Mouse (Mus musculus): ENCODE measurements around the gene Syt8. TPM values are rescaled to one million over a fixed set of nuclear protein-coding genes. Genes with fewer than 3 reads are reported as not detected.

Syt8 gene
- total RNA-seq, 2 experiments from 2014 or later, result not detected

DNA sequence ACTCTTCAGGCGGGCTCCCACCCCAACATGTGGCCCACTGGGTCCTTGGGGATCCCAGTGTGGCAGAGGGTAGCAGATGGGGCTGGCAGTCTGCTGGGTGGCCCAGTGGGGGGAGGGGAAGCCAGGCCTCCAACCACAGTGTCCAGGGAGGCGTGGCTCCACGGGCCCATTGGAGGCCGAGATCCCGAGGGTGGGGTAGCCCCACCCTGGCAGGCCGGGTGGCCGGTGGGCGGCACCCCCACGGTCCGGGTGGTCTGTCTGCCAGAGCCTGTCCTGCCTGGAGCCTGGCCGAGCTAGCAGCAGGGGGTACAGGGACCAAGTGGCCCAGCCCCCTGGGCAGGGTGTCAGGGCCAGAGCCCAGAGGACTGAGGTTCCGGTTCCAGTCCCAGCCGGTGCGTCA lies 40.1 kb downstream of the Syt8 start:
- no peak for DNase-seq (ENCODE audit: low spot score in 2 of 2)

DNA sequence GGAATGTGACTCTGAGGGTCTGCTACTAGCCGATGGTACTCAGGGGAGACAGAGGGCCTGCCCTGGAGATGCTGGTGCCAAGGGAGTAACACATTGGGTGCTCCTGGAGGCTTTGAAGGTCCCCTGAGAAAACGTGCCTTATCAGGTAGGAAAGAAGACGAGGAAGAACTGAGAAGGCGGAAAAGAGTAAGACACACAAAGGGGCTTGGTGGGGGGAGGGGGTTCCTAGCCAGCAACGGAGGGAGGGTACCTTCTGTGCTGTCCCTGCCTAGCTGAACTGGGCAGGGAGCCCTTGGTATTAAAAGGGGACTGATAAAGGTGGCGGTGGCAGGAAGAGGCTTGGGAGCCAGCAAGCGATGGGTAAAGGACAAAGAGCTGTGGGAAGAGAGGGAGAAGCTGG lies 41.0 kb downstream of the Syt8 start:
- no peak for DNase-seq (ENCODE audit: low spot score in 2 of 2)

DNA sequence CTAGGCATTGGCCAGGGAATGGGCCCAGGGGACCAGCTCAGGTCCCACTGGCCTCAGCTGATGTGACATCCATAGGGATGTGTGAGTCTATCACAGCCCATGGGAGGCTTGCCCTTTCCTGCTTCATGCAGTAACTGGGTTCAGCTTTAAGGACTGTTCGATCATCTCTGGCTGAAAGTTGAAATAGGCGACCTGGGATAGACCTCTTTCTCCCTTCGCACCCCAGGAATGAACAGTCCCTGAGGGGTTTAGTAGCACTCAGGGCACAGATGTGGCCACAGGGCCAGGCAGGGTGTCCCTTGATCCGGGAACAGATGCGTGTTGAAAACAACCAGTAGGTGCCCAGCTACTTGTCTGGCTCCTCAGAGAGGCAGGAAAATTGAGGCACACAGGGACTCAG lies 41.6 kb downstream of the Syt8 start:
- DNase-seq (ENCODE audit: low spot score in 2 of 2), result no peak

DNA sequence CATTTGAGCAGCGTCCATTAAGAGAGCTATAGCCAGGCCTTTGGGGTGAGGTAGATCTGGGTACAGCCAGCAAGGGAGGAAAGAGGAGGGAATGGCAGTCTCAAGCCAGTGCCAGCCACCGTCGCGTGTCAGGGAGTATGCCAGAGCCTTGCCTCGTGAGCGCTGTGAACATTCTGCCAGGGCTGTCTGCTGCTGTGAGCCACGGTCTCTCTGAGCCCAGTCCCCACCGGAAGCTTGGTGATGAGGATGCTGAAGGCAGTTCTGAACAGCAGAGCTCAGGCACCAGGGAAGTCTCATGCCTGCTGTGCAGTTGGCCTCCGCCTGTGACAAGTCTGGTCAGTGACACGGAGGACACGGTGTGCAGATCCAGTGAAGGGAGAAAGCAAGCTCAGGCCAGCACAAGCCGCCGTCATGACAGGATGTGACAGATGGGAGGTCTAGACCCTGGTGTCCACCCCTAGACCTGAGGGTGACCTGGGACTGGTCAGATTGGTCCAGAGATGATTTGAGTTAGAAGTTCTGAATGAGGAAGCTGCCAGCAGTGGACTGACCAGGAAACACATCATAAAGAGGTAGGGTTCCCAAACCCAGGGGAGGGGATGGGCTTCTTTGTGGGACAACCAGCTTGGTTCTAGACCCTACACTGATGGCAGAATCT lies 42.3 kb downstream of the Syt8 start:
- peak in 1 of 2 experiments; percentile 12 for DNase-seq (ENCODE audit: low spot score in 2 of 2)

DNA sequence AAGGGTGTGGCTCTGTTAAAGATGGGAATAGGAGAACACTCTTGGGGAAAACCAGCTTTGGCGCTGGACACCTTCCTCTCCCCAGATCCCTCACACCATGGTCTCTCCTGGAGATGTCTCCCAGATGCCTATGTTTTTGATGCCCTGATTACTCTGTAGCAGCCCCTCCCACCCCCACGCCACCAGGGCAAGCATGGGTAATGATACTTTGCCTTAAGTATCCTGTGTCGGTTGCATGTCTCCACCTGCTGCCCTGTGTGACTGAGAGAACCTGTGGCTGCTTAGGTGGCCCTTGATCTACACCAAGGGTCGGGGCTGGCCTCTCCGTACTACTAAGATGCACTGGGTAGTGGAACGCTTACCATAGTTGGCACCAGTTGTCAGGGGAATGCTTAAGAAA lies 43.4 kb downstream of the Syt8 start:
- DNase-seq (ENCODE audit: low spot score in 2 of 2), result no peak

DNA sequence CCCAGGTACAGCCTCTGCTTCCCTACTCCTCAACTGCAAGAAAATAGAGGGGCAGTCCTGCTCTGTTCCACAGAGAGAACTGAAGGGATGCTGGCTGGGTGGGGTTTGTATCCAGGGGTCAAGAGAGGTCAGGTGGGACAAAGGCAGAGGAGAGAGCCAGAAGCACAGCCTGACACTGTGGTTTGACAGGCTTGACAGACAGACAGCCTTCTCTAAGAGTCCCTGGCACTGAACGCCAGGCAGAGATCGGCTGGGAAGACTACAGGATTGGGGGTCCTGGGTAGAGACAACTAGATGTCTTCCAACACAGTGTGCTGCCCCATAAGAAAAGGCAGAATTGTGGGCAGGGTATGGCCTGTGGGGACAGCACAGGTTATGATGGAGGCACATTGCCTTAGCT lies 43.9 kb downstream of the Syt8 start:
- no peak for DNase-seq (ENCODE audit: low spot score in 2 of 2)

DNA sequence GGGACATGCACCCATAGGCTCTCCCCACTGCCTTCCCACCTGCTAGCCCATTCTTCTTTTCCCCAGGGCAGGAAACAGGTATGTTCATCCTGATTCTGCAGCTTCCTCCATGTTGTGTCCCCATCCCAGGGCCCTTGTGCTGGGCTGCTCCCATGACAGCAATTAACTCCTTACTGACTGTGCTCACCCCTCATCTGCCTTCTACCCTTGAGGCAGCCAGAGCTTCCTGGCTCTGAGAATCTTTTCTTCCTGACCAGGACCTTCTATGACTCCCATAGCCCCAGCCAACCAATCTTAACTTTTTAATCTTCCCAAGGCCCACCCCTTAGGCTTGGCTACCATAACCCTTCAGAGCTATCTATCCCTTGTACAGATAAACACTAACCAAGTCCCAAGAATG lies 44.7 kb downstream of the Syt8 start:
- DNase-seq (ENCODE audit: low spot score in 2 of 2), result no peak

DNA sequence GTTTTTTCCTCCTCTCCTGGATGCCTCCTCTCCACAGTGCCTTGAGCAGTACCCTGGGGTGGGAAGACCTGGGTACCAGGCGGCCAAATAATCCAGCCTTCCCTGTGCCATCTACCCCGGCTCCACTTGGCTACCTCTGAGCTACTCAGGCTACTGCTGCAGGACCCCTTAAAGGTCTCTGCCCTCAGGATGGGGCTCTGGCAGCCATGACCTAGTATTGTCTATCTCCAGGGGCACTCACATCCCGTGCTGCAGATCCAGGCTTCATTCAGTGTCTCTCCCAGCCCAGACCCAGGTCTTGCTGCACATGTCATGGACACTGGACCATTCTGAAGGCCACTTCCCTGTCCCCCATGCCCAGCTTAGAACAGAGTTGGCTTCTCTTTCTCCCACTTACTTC lies 45.2 kb downstream of the Syt8 start:
- no peak for DNase-seq (ENCODE audit: low spot score in 2 of 2)

DNA sequence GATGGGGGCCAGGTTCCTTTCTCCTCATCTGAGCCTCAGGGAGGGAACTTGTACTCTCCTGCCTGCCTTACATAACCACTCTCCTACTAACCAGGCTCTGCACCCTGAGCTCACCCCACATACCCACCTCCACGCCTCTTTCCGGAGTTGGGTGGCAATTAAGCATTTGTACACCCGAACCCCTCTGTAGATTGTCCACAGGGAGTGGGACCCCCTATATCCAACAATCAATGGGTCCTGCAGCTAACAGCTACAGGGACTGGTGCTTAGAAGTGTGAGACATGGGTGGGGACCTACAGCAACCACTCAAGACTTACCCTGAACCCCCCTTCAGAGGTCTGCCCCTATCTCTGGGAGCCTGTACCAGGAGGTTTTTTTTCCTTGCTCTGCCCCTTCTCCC lies 46.0 kb downstream of the Syt8 start:
- no peak for DNase-seq (ENCODE audit: low spot score in 2 of 2)

DNA sequence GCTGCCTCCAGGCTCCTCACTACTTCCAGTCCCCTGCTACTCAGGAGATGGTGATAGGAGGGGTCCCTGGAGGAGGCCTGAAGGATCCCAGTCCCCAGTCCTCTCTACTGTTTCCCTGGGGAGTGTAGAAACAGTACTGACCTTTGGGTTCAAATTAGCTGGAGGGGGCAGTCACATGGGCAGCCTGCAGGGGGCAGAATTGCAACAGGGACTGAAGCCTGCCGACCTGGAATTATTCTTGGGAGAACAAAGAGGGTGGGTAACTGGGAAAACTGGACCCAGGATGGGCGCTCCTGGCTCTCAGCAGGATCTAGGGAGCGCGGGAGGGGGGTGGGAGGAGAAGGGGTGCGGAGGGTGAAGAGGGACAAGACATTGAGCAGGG lies 46.5 kb downstream of the Syt8 start:
- peak in 1 of 2 experiments; percentile 31 for DNase-seq (ENCODE audit: low spot score in 2 of 2)

DNA sequence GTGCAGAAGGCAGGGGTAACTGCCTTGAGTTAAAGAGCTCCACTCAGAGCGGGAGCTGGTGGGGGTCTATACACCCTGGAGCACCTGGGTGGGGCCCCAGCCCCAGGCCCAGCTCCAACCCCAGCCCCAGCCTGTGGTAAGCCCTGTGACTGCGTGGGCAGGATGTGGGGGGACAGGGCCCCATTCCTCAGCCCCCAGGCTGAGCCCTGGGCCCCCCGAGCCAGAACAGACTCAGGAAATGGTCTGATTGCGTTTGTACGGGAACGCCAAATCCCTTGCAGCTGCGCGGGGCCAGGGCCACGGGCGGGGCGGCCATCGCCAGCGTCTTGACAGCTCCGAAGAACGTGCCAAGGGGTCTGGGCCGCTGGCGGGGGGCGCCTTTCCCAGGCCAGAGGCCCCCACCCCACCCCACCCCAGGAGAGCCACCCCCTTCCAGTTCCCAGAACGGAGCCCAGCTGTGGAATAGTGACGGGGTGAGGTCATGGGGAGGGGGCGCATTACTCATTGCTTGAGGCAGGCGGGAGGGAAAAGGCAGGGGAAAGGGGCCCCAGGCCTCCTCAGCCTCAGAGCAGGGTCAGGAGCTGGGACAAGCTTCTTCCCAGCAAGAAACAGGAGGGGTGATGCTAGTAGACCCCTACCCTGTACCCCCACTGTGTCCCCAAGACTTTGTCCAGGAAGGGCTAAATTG lies 47.1 kb downstream of the Syt8 start:
- no peak for DNase-seq (ENCODE audit: low spot score in 2 of 2)

DNA sequence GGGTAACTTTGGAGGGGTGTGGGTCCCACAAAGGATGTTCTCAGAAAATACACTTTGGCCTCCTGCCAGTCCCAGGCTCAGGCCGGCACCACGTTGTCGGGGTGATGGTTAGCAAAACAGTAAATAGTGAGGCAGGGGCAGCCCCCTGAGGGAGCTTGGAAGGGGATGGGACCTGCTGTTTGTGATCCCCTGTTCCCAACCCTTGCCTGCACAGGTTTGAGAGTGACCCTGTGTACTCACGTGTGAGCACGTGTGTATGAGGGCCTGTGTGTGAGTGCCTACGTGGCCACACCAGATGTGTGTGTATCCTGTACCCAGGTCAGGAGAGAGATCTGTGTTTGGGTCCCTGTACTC lies 47.6 kb downstream of the Syt8 start:
- no peak for DNase-seq (ENCODE audit: low spot score in 2 of 2)

DNA sequence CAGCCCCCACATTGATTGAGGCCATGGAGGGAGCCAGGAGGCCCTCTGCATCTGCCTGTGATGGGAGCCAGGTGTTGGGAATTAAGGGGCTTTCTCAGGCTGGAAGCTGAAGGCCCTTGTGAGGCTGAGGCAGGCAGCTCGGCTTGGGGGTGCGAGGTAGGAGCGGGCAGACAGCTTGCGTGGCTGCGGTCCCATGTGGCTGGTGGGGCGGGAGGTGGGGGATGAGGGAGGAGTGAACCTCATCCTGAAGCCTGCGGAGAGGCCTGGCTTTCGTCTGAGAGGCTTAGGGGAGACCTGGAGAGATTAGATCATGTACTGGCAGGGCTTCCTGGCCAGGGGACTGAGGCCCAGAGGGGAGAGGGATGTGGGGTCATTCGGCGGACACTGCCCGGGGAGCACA lies 48.5 kb downstream of the Syt8 start:
- no peak for DNase-seq (ENCODE audit: low spot score in 2 of 2)

DNA sequence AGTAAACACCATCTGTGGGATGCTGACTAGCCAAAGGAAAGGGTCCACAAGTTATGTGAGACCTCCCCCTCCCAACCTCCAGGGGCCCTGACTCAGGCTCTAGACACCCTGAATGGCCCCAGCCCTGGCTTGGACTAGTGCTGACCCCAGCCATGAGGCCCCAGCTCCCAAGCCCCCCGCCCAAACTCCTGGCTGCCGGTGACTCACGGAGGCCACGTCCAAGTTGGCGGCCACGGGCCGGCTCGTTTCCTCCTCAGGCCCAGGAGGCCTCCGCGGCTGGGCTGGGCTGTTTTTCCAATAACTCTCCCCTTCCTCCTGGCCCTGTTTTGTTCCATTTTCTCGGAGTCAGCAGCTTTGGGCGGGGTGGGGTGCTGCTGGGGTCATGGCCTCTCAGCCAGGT lies 50.1 kb downstream of the Syt8 start:
- no peak for DNase-seq (ENCODE audit: low spot score in 2 of 2)

DNA sequence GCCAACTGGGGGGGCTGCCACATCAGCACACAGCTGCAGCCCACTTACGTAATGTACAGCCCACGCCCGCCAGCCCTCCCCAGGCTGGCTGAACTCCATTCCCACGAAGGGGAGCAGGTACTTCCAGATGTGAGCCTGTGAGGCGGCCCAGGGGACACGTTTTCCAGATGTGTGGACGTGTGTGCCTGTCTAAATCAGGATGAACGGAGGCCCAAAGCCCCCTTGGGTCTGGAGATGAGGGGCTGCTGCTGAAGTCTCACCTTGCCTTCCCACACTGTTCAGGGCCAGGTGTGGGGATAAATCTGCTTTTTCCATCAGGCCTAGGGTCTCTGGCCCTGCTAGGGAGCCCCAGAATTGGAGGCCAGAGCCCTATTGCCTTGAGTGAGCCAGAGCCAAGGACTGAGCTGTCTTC lies 52.1 kb downstream of the Syt8 start:
- no peak for DNase-seq (ENCODE audit: low spot score in 2 of 2)

DNA sequence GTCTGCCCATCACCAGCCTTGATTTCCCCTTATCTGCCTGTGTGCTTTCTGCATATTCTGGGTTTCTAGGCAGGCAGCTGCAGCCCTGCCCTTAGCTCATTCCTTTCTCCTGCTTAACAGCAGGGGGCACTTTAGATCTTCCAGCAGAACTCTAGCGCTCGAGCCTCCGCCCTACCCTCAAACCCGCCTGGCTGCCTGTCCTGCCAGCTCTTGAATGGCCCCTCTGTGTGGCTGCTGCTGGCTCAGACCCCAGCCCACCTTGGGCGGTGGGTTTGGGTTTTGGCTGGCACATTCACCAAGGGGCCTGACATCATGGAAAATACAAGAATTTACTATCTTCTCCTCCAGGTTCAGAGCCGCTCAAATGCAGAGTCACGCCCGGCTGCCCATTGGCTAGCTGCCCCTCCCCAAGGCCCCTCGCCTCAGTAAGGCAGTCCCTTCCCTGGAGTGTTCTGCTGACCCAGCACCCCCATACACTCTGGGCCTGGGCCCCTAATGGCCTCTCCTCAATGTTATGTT lies 52.8 kb downstream of the Syt8 start:
- DNase-seq (ENCODE audit: low spot score in 2 of 2), result peak in 1 of 2 experiments; percentile 58

DNA sequence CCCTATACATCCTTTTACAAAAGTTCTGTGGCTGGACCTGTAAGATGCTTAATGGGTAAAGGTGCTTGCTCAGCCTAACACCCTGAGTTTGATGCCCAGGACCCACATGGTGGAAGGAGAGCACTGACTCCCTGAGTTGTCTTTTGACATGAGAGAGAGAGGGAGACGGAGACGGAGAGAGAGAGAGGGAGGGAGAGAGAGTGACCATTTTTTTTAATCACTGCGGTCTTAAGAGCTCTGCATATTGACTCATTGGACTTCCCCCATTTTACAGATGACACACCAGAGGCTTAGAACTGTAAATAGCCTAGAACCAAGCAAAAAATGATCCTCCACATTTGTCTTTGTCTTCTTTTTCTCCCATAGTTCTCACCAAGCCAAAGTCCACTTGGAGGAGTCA lies 53.4 kb downstream of the Syt8 start:
- no peak for DNase-seq (ENCODE audit: low spot score in 2 of 2)

Other genes starting within 250 kb of the Syt8 start
- not detected for gene Gm10153, start 244.5 kb upstream of the Syt8 start, total RNA-seq (2021)
- not detected for gene Krtap5-3, start 233.5 kb upstream of the Syt8 start, total RNA-seq (2021)
- not detected for gene Gm7579, start 223.0 kb upstream of the Syt8 start, total RNA-seq (2021)
- not detected for gene Krtap5-5, start 204.9 kb upstream of the Syt8 start, total RNA-seq (2021)
- not detected for gene Gm40460, start 193.8 kb upstream of the Syt8 start, total RNA-seq (2021)
- not detected for gene Gm2431, start 176.5 kb upstream of the Syt8 start, total RNA-seq (2021)
- not detected for gene Gm4559, start 160.5 kb upstream of the Syt8 start, total RNA-seq (2021)
- not detected for gene Krtap5-1, start 137.7 kb upstream of the Syt8 start, total RNA-seq (2021)
- gene Krtap5-4, start 131.3 kb upstream of the Syt8 start, total RNA-seq (2021), result not detected
- gene Ifitm10, start 61.1 kb upstream of the Syt8 start, total RNA-seq (2021), result 10 to 100 TPM; 36.8 to 37.1 TPM
- 1 to 10 TPM in 1 of 2 experiments, under 1 TPM in 1; 0.94 to 6.7 TPM for gene Gm49369, start 52.2 kb upstream of the Syt8 start, total RNA-seq (2021)
- 100 to 1,000 TPM; 303 to 349 TPM for gene Ctsd, start 46.8 kb upstream of the Syt8 start, total RNA-seq (2021)
- gene Tnni2, start 7.0 kb downstream of the Syt8 start, total RNA-seq (2021), result 1 to 10 TPM in 1 of 2 experiments, not detected in 1; 1.2 TPM
- gene Lsp1, start 26.0 kb downstream of the Syt8 start, total RNA-seq (2021), result 1 to 10 TPM; 2.6 to 3.1 TPM
- gene Tnnt3, start 64.0 kb downstream of the Syt8 start, total RNA-seq (2021), result not detected
- gene Mrpl23, start 97.8 kb downstream of the Syt8 start, total RNA-seq (2021), result 1 to 10 TPM; 6.8 to 8.4 TPM
- gene Igf2, start 232.0 kb downstream of the Syt8 start, total RNA-seq (2021), result 10 to 100 TPM; 42.7 to 46.4 TPM
- gene Gm49394, start 235.1 kb downstream of the Syt8 start, total RNA-seq (2021), result under 1 TPM; 0.10 to 0.20 TPM

All from layer of hippocampus, adult 18-20 months (tissue).